Mouse (Mus musculus) limb, embryonic 12.5 days (tissue): ENCODE results near the gene Gm21903. TPM values are rescaled to one million over a fixed set of nuclear protein-coding genes. Genes with fewer than 3 reads are reported as not detected.
"Not testable (repeated sequence)": the region's sequence is repeated elsewhere in the genome, so short reads cannot be mapped to it uniquely, and the experiment has no call there.

Source experiments
- ATAC-seq: fragments of 200-750 bp; cut with Nextera tagmentation; 2 replicates; pipeline ENCODE4 v1.8.0; 2017; ENCODE audit warnings: low read depth, moderate TSS enrichment; ENCODE audit not compliant: insufficient number of reproducible peaks, insufficient read depth, low FRiP score, low TSS enrichment
- H3K27ac ChIP-seq: fragments of 300-500 bp; sonication (generic); 2 replicates; pipeline ENCODE4 v1.5.1; 2016; ENCODE audit warnings: mild to moderate bottlenecking, moderate library complexity
- H3K27me3 ChIP-seq: fragments of 300-500 bp; sonication (generic); 2 replicates; pipeline ENCODE4 v1.6.1; 2016; ENCODE audit warnings: mild to moderate bottlenecking, moderate library complexity
- H3K36me3 ChIP-seq: fragments of 300-500 bp; sonication (generic); 2 replicates; pipeline ENCODE4 v1.6.1; 2016; ENCODE audit warnings: mild to moderate bottlenecking, moderate library complexity
- H3K4me1 ChIP-seq: fragments of 300-500 bp; sonication (generic); replicated peaks from 2 replicates; pipeline ENCODE4 v1.6.1; 2016
- H3K4me2 ChIP-seq: fragments of 300-500 bp; sonication (generic); 2 replicates; pipeline ENCODE4 v1.6.1; 2016; ENCODE audit warnings: mild to moderate bottlenecking, moderate library complexity
- H3K4me3 ChIP-seq: fragments of 300-500 bp; sonication (generic); replicated peaks from 2 replicates; pipeline ENCODE4 v1.5.1; 2016; ENCODE audit warnings: mild to moderate bottlenecking
- H3K9ac ChIP-seq: fragments of 300-500 bp; sonication (generic); replicated peaks from 2 replicates; pipeline ENCODE4 v1.6.1; 2016; ENCODE audit warnings: mild to moderate bottlenecking, moderate library complexity
- H3K9me3 ChIP-seq: fragments of 300-500 bp; sonication (generic); 2 replicates; pipeline ENCODE4 v1.6.1; 2016; ENCODE audit warnings: mild to moderate bottlenecking, moderate library complexity
- WGBS: fragments of 180-500 bp; shearing (Covaris S2); methylation state at CpG from one replicate; pipeline ENCODE4 v1.1.7; 2016; 5-methylcytosine and 5-hydroxymethylcytosine counted together
- polyA plus RNA-seq: library from polyadenylated mRNA; unstranded; fragments of >200 nt; fragmentation: Nextera tagmentation; extraction: Ambion mirVana; gene quantifications from 2 replicates; pipeline ENCODE4 v1.2.1, GENCODE M21; 2016

Gm21903 gene
- polyA plus RNA-seq: not detected in 2 replicates

GRCm38 (mm10) chr17:39043241-39043640, at the start of gene Gm21903:
Gene Gm21903, minus strand, starts transcription at chr17:39043341.
- ATAC-seq: no peak

DNA sequence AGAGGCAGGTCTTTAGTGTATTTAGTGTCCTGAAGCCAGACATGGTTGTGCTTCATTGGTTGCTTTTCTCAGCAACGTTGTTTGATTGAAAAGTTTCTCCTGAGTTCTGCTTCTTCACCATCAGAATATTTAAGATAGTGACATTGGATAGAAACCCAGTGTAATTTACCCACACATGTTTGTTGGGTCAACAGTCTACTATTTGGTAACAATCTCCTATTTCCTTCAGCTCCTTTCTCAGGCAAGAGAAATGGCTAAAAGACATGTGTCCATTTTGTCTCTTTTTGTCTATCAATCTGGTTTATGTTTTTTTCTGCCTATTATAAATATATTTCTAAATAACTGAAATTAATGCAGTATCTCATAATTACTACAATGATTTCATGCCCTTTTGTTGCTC, 33.8 kb upstream of the Gm21903 start, which contains the start of gene Esp23:
Esp23 (minus strand) TSS at position 101 of the 400 bp plus-strand sequence.
- Histone ChIP-seq H3K4me3 (no peak within 1 kb of the TSS), H3K9me3 (peaks cover 19% of the 10 kb centered on the region), H3K27me3 (no peaks in the 10 kb centered on the region), H3K9ac (no peak within 1 kb of the TSS), H3K4me2 (no peak within 1 kb of the TSS), H3K4me1 (no peaks in the 10 kb centered on the region), H3K36me3 (no peaks in the 10 kb centered on the region), H3K27ac (no peak within 1 kb of the TSS)
- ATAC-seq: no peak
- WGBS: 55% methylated on average over 1 of the region's 1 CpGs

More at GRCm38 (mm10) chr17:39043241-39043640, at the start of gene Gm21903:
- Histone ChIP-seq H3K9me3 (peaks cover 8% of the 10 kb centered on the region), H3K4me3 (no peak within 1 kb of the TSS), H3K9ac (no peak within 1 kb of the TSS), H3K27ac (no peak within 1 kb of the TSS), H3K4me1 (no peaks in the 10 kb centered on the region), H3K27me3 (no peaks in the 10 kb centered on the region), H3K36me3 (no peaks in the 10 kb centered on the region), H3K4me2 (no peak within 1 kb of the TSS)

DNA sequence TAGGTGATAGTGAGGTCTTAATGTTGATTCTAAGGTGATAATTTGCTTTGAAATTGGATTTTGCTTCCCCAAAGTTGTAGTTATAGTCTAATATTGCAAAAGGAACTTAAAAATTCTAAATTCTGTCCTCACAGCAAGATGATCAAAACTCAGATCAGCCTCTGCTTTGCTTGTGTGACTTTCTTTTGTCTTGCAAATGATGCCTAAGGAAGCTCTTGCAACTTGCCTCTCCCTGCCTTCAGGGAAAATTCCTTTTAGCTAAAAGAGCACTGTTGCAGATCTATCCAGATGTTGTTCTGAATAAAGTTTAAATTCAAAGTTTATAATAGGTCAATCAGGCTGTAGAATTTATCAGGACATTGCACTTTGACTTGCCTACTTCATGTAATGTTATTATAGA, 20.5 kb upstream of the Gm21903 start:
- Histone ChIP-seq H3K9me3 (peaks cover 26% of the 10 kb centered on the region), H3K27me3 (no peaks in the 10 kb centered on the region), H3K4me3 (no peak overlapping the region), H3K4me2 (no peak overlapping the region), H3K36me3 (no peaks in the 10 kb centered on the region), H3K4me1 (no peaks in the 10 kb centered on the region), H3K27ac (no peak overlapping the region), H3K9ac (no peak overlapping the region)
- ATAC-seq: no peak

DNA sequence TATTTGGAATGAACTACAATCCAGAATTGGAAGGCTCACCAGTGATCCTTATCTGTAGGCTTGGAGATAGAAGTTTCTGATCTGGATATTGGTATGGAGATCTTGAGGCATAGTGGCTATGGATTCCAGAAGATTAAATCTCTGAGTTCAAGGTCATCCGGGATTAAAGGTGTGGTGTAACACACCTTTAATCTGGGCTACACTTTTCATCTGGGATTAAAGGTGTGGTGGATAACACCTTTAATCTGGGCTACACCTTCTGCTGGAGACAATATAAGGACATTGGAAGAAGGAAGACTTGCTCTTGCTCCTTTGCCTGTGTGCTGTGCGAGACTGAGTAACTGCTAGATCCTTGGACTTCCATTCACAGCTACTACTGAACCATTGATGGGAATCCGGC, 6.7 kb downstream of the Gm21903 start, which contains the start of gene Esp24:
Esp24 (plus strand) TSS at position 301 of the 400 bp plus-strand sequence.
- H3K4me2 ChIP-seq, H3K4me1 ChIP-seq, H3K27ac ChIP-seq, H3K36me3 ChIP-seq, H3K27me3 ChIP-seq, ATAC-seq, H3K9ac ChIP-seq, H3K4me3 ChIP-seq: not testable (repeated sequence)
- H3K9me3 ChIP-seq: peaks cover 11% of the 10 kb centered on the region; the same call in 1 of the 2 replicates
- WGBS: 91% methylated on average over 3 of the region's 3 CpGs

- Histone ChIP-seq H3K36me3 (no peaks in the 10 kb centered on the region), H3K4me1 (no peaks in the 10 kb centered on the region), H3K4me3 (no peak overlapping the region), H3K4me2 (no peak overlapping the region), H3K9ac (no peak overlapping the region), H3K27me3 (no peaks in the 10 kb centered on the region), H3K9me3 (peaks cover 22% of the 10 kb centered on the region; the same call in 1 of the 2 replicates), H3K27ac (no peak overlapping the region)
- 65% methylated on average over 14 of the region's 14 CpGs for WGBS
- no peak for ATAC-seq
Measured at GRCm38 (mm10) chr17:39017184-39017583, 26.0 kb downstream of the Gm21903 start.

DNA sequence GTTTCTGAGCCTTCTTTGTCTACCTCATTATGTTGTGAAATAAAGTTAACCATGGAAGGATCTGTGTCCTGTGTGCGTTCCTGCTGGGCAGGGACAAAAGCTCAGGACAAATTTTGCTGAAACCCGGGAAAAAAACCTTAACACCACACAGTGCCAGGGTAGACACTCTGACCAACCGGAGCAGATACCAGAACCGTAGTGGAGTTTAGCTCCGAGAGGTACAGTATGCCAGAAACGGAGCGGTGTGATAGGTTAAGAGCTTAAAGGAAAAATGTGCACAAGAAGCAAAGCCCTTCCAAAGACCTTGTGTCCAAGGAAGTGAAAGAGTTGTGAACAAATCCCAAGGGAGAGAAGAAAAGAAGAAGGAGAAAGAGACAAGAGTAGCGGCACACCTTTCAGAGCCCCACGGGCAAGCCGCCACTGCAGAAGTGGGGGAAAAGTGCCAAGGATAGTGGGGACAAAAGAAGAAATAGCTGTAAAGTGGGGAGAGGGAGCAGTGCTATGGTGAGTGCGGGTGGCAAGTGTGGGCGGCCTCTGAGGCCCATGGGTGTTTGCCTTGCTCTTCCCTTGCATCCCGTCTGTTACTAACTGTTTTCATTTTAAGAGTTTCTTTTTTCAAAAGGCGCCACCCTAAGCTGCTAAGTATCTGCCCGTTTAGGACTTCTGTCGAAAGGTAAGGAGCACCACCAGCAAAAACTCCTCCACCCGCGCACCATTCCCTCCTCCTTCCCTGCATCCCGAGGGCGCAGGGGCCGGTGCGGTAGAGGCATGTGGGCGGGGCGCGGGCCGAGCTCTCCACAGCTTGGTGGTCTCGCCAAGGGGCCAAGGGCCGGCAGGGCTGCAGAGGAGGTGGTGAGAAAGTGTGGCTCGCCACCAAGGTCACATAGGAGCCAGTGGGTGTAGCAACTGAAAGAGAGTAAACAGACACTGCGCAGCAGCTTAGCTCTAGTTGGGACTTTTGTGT, 32.2 kb downstream of the Gm21903 start:
- Histone ChIP-seq H3K36me3 (no peaks in the 10 kb centered on the region), H3K4me3 (no peak overlapping the region), H3K4me2 (no peak overlapping the region), H3K4me1 (no peaks in the 10 kb centered on the region), H3K9ac (no peak overlapping the region), H3K9me3 (peaks cover 25% of the 10 kb centered on the region; the same call in 1 of the 2 replicates), H3K27me3 (no peaks in the 10 kb centered on the region), H3K27ac (no peak overlapping the region)
- 42% methylated on average over 30 of the region's 30 CpGs for WGBS
- ATAC-seq: no peak

GRCm38 (mm10) chr17:39009846-39010245, 33.3 kb downstream of the Gm21903 start:
- Histone ChIP-seq H3K4me1 (no peaks in the 10 kb centered on the region), H3K9me3 (0 out of 2 replicates have a peak, but pooled peaks cover 19% of the 10 kb centered on the region), H3K4me3 (no peak overlapping the region), H3K9ac (no peak overlapping the region), H3K27ac (no peak overlapping the region), H3K27me3 (no peaks in the 10 kb centered on the region), H3K4me2 (no peak overlapping the region), H3K36me3 (no peaks in the 10 kb centered on the region)
- ATAC-seq: no peak
- WGBS: 81% methylated on average over 1 of the region's 1 CpGs

Other genes starting within 250 kb of the Gm21903 start
- gene Esp24, start 6.6 kb downstream of the Gm21903 start, polyA plus RNA-seq: not detected in 2 replicates
- gene Esp23, start 33.7 kb upstream of the Gm21903 start, polyA plus RNA-seq: not detected in 2 replicates
- gene Esp22, start 52.0 kb upstream of the Gm21903 start, polyA plus RNA-seq: not detected in 2 replicates